Comparison of ENCODE assay signal across 8 mouse cellular contexts in genomic region chr5:120440733-120441132, GRCm38 (mm10). TPM values are rescaled to one million over a fixed set of nuclear protein-coding genes. Genes with fewer than 3 reads are reported as not detected.
A peak's percentile ranks its signal among the peaks of the same experiment; 100 is the strongest.
DNase-seq lines count a peak whose midpoint lies in the region; ATAC-seq and TF ChIP-seq lines count a peak whose summit lies in the region.

No protein-coding gene starts in this region.

- TF ChIP-seq CTCF in intestine, postnatal 0 days (IDR thresholded peaks at IDR 0.05; ENCODE audit: low read depth), result peak; percentile 91
- peak; percentile 90 for TF ChIP-seq CTCF in small intestine, adult 2 months (IDR thresholded peaks at IDR 0.05; ENCODE audit: extremely low read depth, insufficient read length, insufficient replicate concordance, low read depth, low read length)

- WGBS in intestine, postnatal 0 days, result 6% methylated on average over 11 of the region's 14 CpGs
- 9% methylated on average over 14 of the region's 14 CpGs for WGBS in midbrain, embryonic 11.5 days
- WGBS in small intestine, adult 2 months, result 5% methylated on average over 14 of the region's 14 CpGs

- peak; percentile 86 for DNase-seq in adrenal gland, adult 2 months
- peak; percentile 88 for DNase-seq in embryo, embryonic 11.5 days (ENCODE audit: low read depth, low spot score)
- peak; percentile 77 to 85 for DNase-seq in gastrocnemius, postnatal 4 days (ENCODE audit: low spot score in 2 of 2)
- DNase-seq in left cerebral cortex, postnatal 36 days (ENCODE audit: low spot score in 2 of 2), result peak; percentile 80 to 88
- peak; percentile 100 for DNase-seq in midbrain, embryonic 11.5 days (ENCODE audit: low spot score, missing footprints)

- peak overlapping the region; percentile 62 for H3K4me2 ChIP-seq in intestine, postnatal 0 days (replicated peaks; ENCODE audit: low read depth)
- peak overlapping the region; percentile 70 for H3K4me2 ChIP-seq in midbrain, embryonic 11.5 days

- no peaks in the 10 kb centered on the region for H3K36me3 ChIP-seq in intestine, postnatal 0 days (ENCODE audit: control insufficient read depth, insufficient read depth)
- no peaks in the 10 kb centered on the region for H3K36me3 ChIP-seq in midbrain, embryonic 11.5 days (ENCODE audit: control insufficient read depth, insufficient read depth, low read length)
- H3K36me3 ChIP-seq in small intestine, adult 2 months (ENCODE audit: control insufficient read depth, insufficient read depth, low read length), result no peaks in the 10 kb centered on the region

- no peak for TF ChIP-seq POLR2A in small intestine, adult 2 months (IDR thresholded peaks at IDR 0.05; ENCODE audit: low read depth, low read length)

- H3K9me3 ChIP-seq in intestine, postnatal 0 days (ENCODE audit: control insufficient read depth), result no peaks in the 10 kb centered on the region
- H3K9me3 ChIP-seq in midbrain, embryonic 11.5 days (ENCODE audit: control insufficient read depth, low read length), result no peaks in the 10 kb centered on the region

- H3K9ac ChIP-seq in intestine, postnatal 0 days (ENCODE audit: low read depth, low read length), result no peak overlapping the region
- no peak overlapping the region for H3K9ac ChIP-seq in midbrain, embryonic 11.5 days (ENCODE audit: low read length)

- ATAC-seq in intestine, postnatal 0 days, result peak; percentile 52; the same call in 1 of the 2 replicates
- ATAC-seq in midbrain, embryonic 11.5 days (ENCODE audit: low FRiP score), result peak; percentile 43; the same call in 1 of the 2 replicates
- ATAC-seq in inflammation-experienced regulatory T-cells, adult 6 months, result no peak

- peak overlapping the region; percentile 39 for H3K4me3 ChIP-seq in intestine, postnatal 0 days (ENCODE audit: low read depth, low read length)
- H3K4me3 ChIP-seq in midbrain, embryonic 11.5 days (ENCODE audit: low read depth, low read length), result no peak overlapping the region; the same call in 1 of the 2 replicates
- H3K4me3 ChIP-seq in small intestine, adult 2 months (ENCODE audit: low read depth, low read length), result peak overlapping the region; percentile 39

- intact Hi-C loops in left cerebral cortex, postnatal 36 days (cut with DNase I), result loop anchor here (2.0 kb wide), 1 partner anchor 294 kb away; no protein-coding TSS in a partner anchor

- H3K4me1 ChIP-seq in intestine, postnatal 0 days (replicated peaks; ENCODE audit: control insufficient read depth, insufficient read depth, low read length), result no peaks in the 10 kb centered on the region
- H3K4me1 ChIP-seq in midbrain, embryonic 11.5 days (ENCODE audit: control insufficient read depth, insufficient read depth, low read length), result peaks cover 38% of the 10 kb centered on the region
- H3K4me1 ChIP-seq in small intestine, adult 2 months (ENCODE audit: control insufficient read depth, insufficient read depth, insufficient read length, low read length), result peaks cover 9% of the 10 kb centered on the region

- H3K27me3 ChIP-seq in intestine, postnatal 0 days (replicated peaks; ENCODE audit: control insufficient read depth, insufficient read depth, low read length), result peaks cover 60% of the 10 kb centered on the region
- peaks cover 54% of the 10 kb centered on the region for H3K27me3 ChIP-seq in midbrain, embryonic 11.5 days (ENCODE audit: control insufficient read depth, insufficient read depth, low read length)
- H3K27me3 ChIP-seq in small intestine, adult 2 months (ENCODE audit: control insufficient read depth, insufficient read depth, low read length), result peaks cover 47% of the 10 kb centered on the region

- H3K27ac ChIP-seq in intestine, postnatal 0 days (ENCODE audit: low read depth, low read length), result no peak overlapping the region
- H3K27ac ChIP-seq in midbrain, embryonic 11.5 days (ENCODE audit: low read depth, low read length), result no peak overlapping the region
- no peak overlapping the region for H3K27ac ChIP-seq in small intestine, adult 2 months (ENCODE audit: insufficient read depth, low read depth, low read length)

RNA-seq across cellular contexts. Expression of gene Lhx5, which starts 9.2 kb away (rescaled TPM):
- total RNA-seq in adrenal gland, adult 2 months (2021), result not detected
- not detected in 2 replicates for polyA plus RNA-seq in adrenal gland, adult 2 months (2012; rRNA removed)
- total RNA-seq in gastrocnemius, postnatal 4 days (2021), result not detected
- polyA plus RNA-seq in intestine, postnatal 0 days (2015; fragmentation: Nextera tagmentation; extraction: Ambion mirVana), result 0.04 TPM in 1 of 2 replicates, not detected in the other
- total RNA-seq in left cerebral cortex, postnatal 36 days (2021), result not detected
- 21.5 and 22.0 TPM in 2 replicates for polyA plus RNA-seq in midbrain, embryonic 11.5 days (2014; fragmentation: Nextera tagmentation; extraction: Ambion mirVana)
- polyA plus RNA-seq in small intestine, adult 2 months (2012; rRNA removed), result 0.38 TPM in 2 replicates
- polyA plus RNA-seq in inflammation-experienced regulatory T-cells, adult 6 months (2017; shearing (Covaris generic)), result not detected

RNA-seq across cellular contexts. Expression of gene Sdsl, which starts 31.9 kb away (rescaled TPM):
- total RNA-seq in adrenal gland, adult 2 months (2021), result 10 to 100 TPM; 46.3 to 71.9 TPM
- polyA plus RNA-seq in adrenal gland, adult 2 months (2012; rRNA removed), result 114 and 115 TPM in 2 replicates
- total RNA-seq in gastrocnemius, postnatal 4 days (2021), result under 1 TPM; 0.32 to 0.73 TPM
- 21.2 and 21.5 TPM in 2 replicates for polyA plus RNA-seq in intestine, postnatal 0 days (2015; fragmentation: Nextera tagmentation; extraction: Ambion mirVana)
- 1 to 10 TPM; 5.5 to 5.7 TPM for total RNA-seq in left cerebral cortex, postnatal 36 days (2021)
- polyA plus RNA-seq in midbrain, embryonic 11.5 days (2014; fragmentation: Nextera tagmentation; extraction: Ambion mirVana), result 4.2 TPM in 2 replicates
- polyA plus RNA-seq in small intestine, adult 2 months (2012; rRNA removed), result 27.3 and 46.4 TPM in 2 replicates
- polyA plus RNA-seq in inflammation-experienced regulatory T-cells, adult 6 months (2017; shearing (Covaris generic)), result not detected

RNA-seq across cellular contexts. Expression of gene Sds, which starts 35.6 kb away (rescaled TPM):
- total RNA-seq in adrenal gland, adult 2 months (2021), result under 1 TPM in 1 of 2 experiments, not detected in 1; 0.55 TPM
- polyA plus RNA-seq in adrenal gland, adult 2 months (2012; rRNA removed), result 1.2 TPM in 1 of 2 replicates, not detected in the other
- total RNA-seq in gastrocnemius, postnatal 4 days (2021), result not detected
- polyA plus RNA-seq in intestine, postnatal 0 days (2015; fragmentation: Nextera tagmentation; extraction: Ambion mirVana), result not detected in 2 replicates
- not detected for total RNA-seq in left cerebral cortex, postnatal 36 days (2021)
- polyA plus RNA-seq in midbrain, embryonic 11.5 days (2014; fragmentation: Nextera tagmentation; extraction: Ambion mirVana), result not detected in 2 replicates
- not detected in 2 replicates for polyA plus RNA-seq in small intestine, adult 2 months (2012; rRNA removed)
- polyA plus RNA-seq in inflammation-experienced regulatory T-cells, adult 6 months (2017; shearing (Covaris generic)), result not detected

Comparison
In these comparisons a context has a peak if more than half of its experiments do, and no peak if none do; other contexts are left out.
1. RNA of gene Lhx5, which starts 9.2 kb away (polyA plus RNA-seq): 21.5 to 22.0 TPM in midbrain, embryonic 11.5 days; 0.38 TPM in small intestine, adult 2 months, 0.04 TPM in intestine, postnatal 0 days, not detected in inflammation-experienced regulatory T-cells, adult 6 months and not detected in adrenal gland, adult 2 months; every median in the first group is over 10 times any median in the second.
2. Peak in every context shown above with its lines, with median percentiles within 50 percentile points of each other: DNase-seq.